Mouse (Mus musculus) embryonic facial prominence, embryonic 15.5 days (tissue): ENCODE measurements at regions not wholly inside any gene's neighbourhood (a gene's known extent, or its start where the extent isn't known, plus 50 kb on each side); places are given as distances from the start of the nearest gene placed in this dataset. TPM values are rescaled to one million over a fixed set of nuclear protein-coding genes. Genes with fewer than 3 reads are reported as not detected.

ENCODE experiments used
- microRNA-seq: library from miRNA; unstranded; fragments of <30 nt; microRNA quantifications from one replicate; pipeline ENCODE4, GENCODE M21; 2016; ENCODE audit warnings: borderline number of aligned reads

Small RNA genes in the stretch of these regions (microRNA-seq; reads per million reads assigned to microRNA genes)
- not detected for gene Gm27878
